Mouse (Mus musculus) lung, embryonic 15.5 days (tissue): ENCODE data around the gene Tomm40. TPM values are rescaled to one million over a fixed set of nuclear protein-coding genes. Genes with fewer than 3 reads are reported as not detected.

Experiments
- ATAC-seq: fragments of 200-750 bp; cut with Nextera tagmentation; 2 replicates; pipeline ENCODE4 v1.8.0; 2017; ENCODE audit warnings: moderate number of reproducible peaks, borderline replicate concordance; ENCODE audit not compliant: low FRiP score, low TSS enrichment; ENCODE audit errors: extremely low read depth
- H3K27ac ChIP-seq: fragments of 300-500 bp; sonication (generic); 2 replicates; pipeline ENCODE4 v1.5.1; 2015; ENCODE audit warnings: moderate library complexity, mild to moderate bottlenecking, inconsistent platforms
- H3K27me3 ChIP-seq: fragments of 300-500 bp; sonication (generic); 2 replicates; pipeline ENCODE4 v1.6.1; 2015; ENCODE audit warnings: inconsistent platforms
- H3K36me3 ChIP-seq: fragments of 300-500 bp; sonication (generic); 2 replicates; pipeline ENCODE4 v1.6.1; 2015; ENCODE audit warnings: inconsistent platforms
- H3K4me1 ChIP-seq: fragments of 300-500 bp; sonication (generic); 2 replicates; pipeline ENCODE4 v1.6.1; 2015; ENCODE audit warnings: inconsistent platforms
- H3K4me2 ChIP-seq: fragments of 300-500 bp; sonication (generic); 2 replicates; pipeline ENCODE4 v1.6.1; 2015; ENCODE audit warnings: inconsistent platforms, mild to moderate bottlenecking, moderate library complexity
- H3K4me3 ChIP-seq: fragments of 300-500 bp; sonication (generic); 2 replicates; pipeline ENCODE4 v1.5.1; 2015; ENCODE audit warnings: mild to moderate bottlenecking, inconsistent platforms
- H3K9ac ChIP-seq: fragments of 300-500 bp; sonication (generic); 2 replicates; pipeline ENCODE4 v1.6.1; 2015; ENCODE audit warnings: inconsistent platforms
- H3K9me3 ChIP-seq: fragments of 300-500 bp; sonication (generic); 2 replicates; pipeline ENCODE4 v1.6.1; 2016; ENCODE audit warnings: inconsistent platforms
- WGBS: fragments of 180-500 bp; shearing (Covaris S2); methylation state at CpG from one replicate; pipeline ENCODE4 v1.1.7; 2015; 5-methylcytosine and 5-hydroxymethylcytosine counted together
- polyA plus RNA-seq: library from polyadenylated mRNA; unstranded; fragments of >200 nt; fragmentation: Nextera tagmentation; extraction: Ambion mirVana; gene quantifications from 2 replicates; pipeline ENCODE4 v1.2.1, GENCODE M21; 2015

Gene Tomm40
- polyA plus RNA-seq, 1 experiment from 2014 or later, result 149 TPM

GRCm38 (mm10) chr7:19664455-19664954 is 50.7 kb downstream of the Tomm40 start:
- WGBS, result under 1% methylated on average over 35 of the region's 37 CpGs
- peak overlapping the region; percentile 69 for H3K4me2 ChIP-seq

GRCm38 (mm10) chr7:19663940-19664339 is 51.3 kb downstream of the Tomm40 start:
- no peak for ATAC-seq
- Histone ChIP-seq H3K27me3 (no peaks in the 10 kb centered on the region), H3K4me1 (peaks cover 15% of the 10 kb centered on the region), H3K36me3 (peaks cover 10% of the 10 kb centered on the region), H3K4me3 (peak overlapping the region; percentile 98), H3K9me3 (no peaks in the 10 kb centered on the region), H3K4me2 (peak overlapping the region; percentile 69), H3K9ac (peak overlapping the region; percentile 98), H3K27ac (no peak overlapping the region)
- 13% methylated on average over 8 of the region's 8 CpGs for WGBS

More at GRCm38 (mm10) chr7:19664455-19664954, 50.7 kb downstream of the Tomm40 start:
- Histone ChIP-seq H3K9me3 (no peaks in the 10 kb centered on the region), H3K27ac (peak overlapping the region; percentile 95; the same call in 1 of the 2 replicates), H3K4me1 (peaks cover 19% of the 10 kb centered on the region), H3K9ac (peak overlapping the region; percentile 98), H3K27me3 (no peaks in the 10 kb centered on the region), H3K4me3 (peak overlapping the region; percentile 98), H3K36me3 (peaks cover 10% of the 10 kb centered on the region)
- peak; percentile 19 for ATAC-seq

GRCm38 (mm10) chr7:19652614-19653013 is 62.6 kb downstream of the Tomm40 start:
- H3K27me3 ChIP-seq, result no peaks in the 10 kb centered on the region
- ATAC-seq, result no peak
- H3K36me3 ChIP-seq, result peaks cover 68% of the 10 kb centered on the region
- no peak overlapping the region for H3K4me3 ChIP-seq
- no peak overlapping the region for H3K27ac ChIP-seq
- no peak overlapping the region for H3K4me2 ChIP-seq
- 87% methylated on average over 2 of the region's 2 CpGs for WGBS
- no peaks in the 10 kb centered on the region for H3K9me3 ChIP-seq
- H3K9ac ChIP-seq, result no peak overlapping the region
- no peaks in the 10 kb centered on the region for H3K4me1 ChIP-seq

Other genes starting within 250 kb of the Tomm40 start
- gene Bloc1s3, start 207.1 kb downstream of the Tomm40 start, polyA plus RNA-seq, result 2.0 TPM in 2 replicates
- 97.8 and 103 TPM in 2 replicates for gene Trappc6a, start 207.0 kb downstream of the Tomm40 start, polyA plus RNA-seq
- gene Nkpd1, start 197.6 kb downstream of the Tomm40 start, polyA plus RNA-seq, result 0.20 TPM in 1 of 2 replicates, not detected in the other
- 23.8 and 24.8 TPM in 2 replicates for gene Ppp1r37, start 152.4 kb downstream of the Tomm40 start, polyA plus RNA-seq
- gene Zfp296, start 138.2 kb downstream of the Tomm40 start, polyA plus RNA-seq, result 0.50 and 0.54 TPM in 2 replicates
- 164 and 183 TPM in 2 replicates for gene Gemin7, start 137.8 kb downstream of the Tomm40 start, polyA plus RNA-seq
- gene Clasrp, start 111.0 kb downstream of the Tomm40 start, polyA plus RNA-seq, result 46.4 and 51.4 TPM in 2 replicates
- gene Relb, start 86.0 kb downstream of the Tomm40 start, polyA plus RNA-seq, result 6.8 and 8.8 TPM in 2 replicates
- gene Clptm1, start 50.4 kb downstream of the Tomm40 start, polyA plus RNA-seq, result 81.8 and 86.8 TPM in 2 replicates
- 4.0 and 9.5 TPM in 2 replicates for gene Apoc2, start 37.5 kb downstream of the Tomm40 start, polyA plus RNA-seq
- not detected in 2 replicates for gene Gm44805, start 34.0 kb downstream of the Tomm40 start, polyA plus RNA-seq
- gene Apoc4, start 34.0 kb downstream of the Tomm40 start, polyA plus RNA-seq, result 0.42 and 1.3 TPM in 2 replicates
- 19.5 and 22.0 TPM in 2 replicates for gene Apoc1, start 22.8 kb downstream of the Tomm40 start, polyA plus RNA-seq
- 458 and 503 TPM in 2 replicates for gene Apoe, start 16.2 kb downstream of the Tomm40 start, polyA plus RNA-seq
- gene Nectin2, start 35.0 kb upstream of the Tomm40 start, polyA plus RNA-seq, result 133 and 140 TPM in 2 replicates
- gene Bcam, start 55.6 kb upstream of the Tomm40 start, polyA plus RNA-seq, result 313 and 345 TPM in 2 replicates
- gene Cblc, start 81.4 kb upstream of the Tomm40 start, polyA plus RNA-seq, result 15.2 and 16.1 TPM in 2 replicates
- 4.3 and 4.7 TPM in 2 replicates for gene Bcl3, start 107.3 kb upstream of the Tomm40 start, polyA plus RNA-seq
- gene Gm19345, start 136.6 kb upstream of the Tomm40 start, polyA plus RNA-seq, result 0.16 TPM in 1 of 2 replicates, not detected in the other
- gene Ceacam16, start 145.9 kb upstream of the Tomm40 start, polyA plus RNA-seq, result not detected in 2 replicates
- gene Ceacam19, start 172.5 kb upstream of the Tomm40 start, polyA plus RNA-seq, result not detected in 2 replicates
- gene Pvr, start 205.7 kb upstream of the Tomm40 start, polyA plus RNA-seq, result 19.0 and 22.5 TPM in 2 replicates
- gene Igsf23, start 235.3 kb upstream of the Tomm40 start, polyA plus RNA-seq, result 1.4 and 2.0 TPM in 2 replicates
- gene Ceacam20, start 250.0 kb upstream of the Tomm40 start, polyA plus RNA-seq, result not detected in 2 replicates